Mouse (Mus musculus): ENCODE measurements at regions not wholly inside any gene's neighbourhood (a gene's known extent, or its start where the extent isn't known, plus 50 kb on each side); places are given as distances from the start of the nearest gene placed in this dataset.

DNA sequence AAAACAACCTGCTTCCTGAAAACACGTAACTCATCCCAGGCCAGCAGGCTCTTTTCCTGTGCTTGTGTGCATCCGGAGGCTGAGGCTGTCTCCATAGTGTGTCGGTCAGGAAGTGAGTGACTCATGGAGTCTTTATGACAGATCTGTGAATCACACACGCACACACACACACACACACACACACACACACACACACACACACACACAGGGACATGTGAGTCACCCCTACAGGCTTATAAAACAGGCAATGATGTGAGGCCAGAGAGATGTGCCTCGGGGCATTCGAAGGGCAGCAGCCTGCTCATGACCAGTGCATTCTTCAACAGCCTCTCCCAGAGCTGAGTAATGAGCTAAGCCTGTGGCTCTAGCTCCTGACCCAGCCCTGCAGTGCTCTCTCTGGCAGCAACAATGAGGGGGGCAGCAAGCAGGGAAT lies 97.5 kb upstream of the Dlx2 start:
- no peak for DNase-seq

DNA sequence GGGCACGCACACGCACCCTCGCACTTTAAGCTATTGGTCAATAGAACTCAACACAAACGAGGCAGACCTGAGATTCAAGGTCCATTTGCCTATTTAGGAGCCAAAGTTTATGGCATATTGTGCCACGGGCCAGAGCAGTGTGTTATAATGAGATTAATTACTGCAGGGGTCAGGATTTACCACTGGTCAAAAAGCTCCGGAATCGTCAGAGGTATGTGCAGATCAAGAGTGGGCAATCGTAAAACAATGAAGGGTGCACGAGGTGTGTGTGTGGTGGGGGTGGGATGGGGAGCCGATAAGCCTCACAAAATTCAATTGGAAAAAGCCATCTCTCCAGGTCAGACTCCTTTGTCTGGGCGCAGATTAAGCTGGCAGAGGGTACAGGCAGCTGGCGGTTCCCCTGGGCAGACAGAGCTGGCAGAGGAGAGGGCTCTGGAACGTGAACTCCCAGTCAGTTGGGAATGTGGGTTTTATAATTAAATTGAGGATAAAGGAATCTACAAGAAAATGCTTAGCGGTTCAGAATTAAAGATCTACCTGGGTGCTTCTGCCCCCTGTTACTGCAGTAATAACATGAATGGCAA lies 97.4 kb upstream of the Itga6 start:
- DNase-seq: no peak

- no peak for DNase-seq
Measured at GRCm38 (mm10) chr2:71651662-71652061, 93.8 kb upstream of the Itga6 start.

DNA sequence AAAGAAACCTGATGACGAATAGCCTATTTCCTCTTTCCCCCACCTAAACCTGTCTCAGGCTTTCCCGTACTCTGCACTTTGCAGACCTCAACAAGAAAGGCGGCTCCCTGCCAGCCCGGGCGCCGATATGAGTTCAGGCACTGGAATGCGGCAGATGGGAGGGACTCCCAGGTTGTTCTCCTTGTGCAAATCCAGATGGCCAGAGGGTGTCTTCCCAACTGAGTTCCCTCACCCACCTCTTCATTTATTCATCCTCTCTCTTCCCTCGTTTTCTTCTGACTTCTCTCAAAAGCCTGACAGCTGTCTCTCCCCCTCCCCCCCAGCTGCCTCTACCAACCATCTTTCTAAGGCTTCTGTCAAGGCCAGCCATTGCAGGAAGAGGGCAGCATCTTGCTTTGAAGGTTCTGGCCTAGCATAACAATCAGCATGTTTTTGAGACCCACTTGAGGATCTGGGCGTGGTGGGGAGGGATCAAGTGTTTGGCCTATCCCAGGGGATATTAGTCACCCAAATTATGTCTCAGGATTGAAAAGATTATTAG lies 93.1 kb upstream of the Itga6 start:
- DNase-seq: no peak

- no peak for DNase-seq
Measured at GRCm38 (mm10) chr2:71654817-71655503, 90.5 kb upstream of the Itga6 start.

DNA sequence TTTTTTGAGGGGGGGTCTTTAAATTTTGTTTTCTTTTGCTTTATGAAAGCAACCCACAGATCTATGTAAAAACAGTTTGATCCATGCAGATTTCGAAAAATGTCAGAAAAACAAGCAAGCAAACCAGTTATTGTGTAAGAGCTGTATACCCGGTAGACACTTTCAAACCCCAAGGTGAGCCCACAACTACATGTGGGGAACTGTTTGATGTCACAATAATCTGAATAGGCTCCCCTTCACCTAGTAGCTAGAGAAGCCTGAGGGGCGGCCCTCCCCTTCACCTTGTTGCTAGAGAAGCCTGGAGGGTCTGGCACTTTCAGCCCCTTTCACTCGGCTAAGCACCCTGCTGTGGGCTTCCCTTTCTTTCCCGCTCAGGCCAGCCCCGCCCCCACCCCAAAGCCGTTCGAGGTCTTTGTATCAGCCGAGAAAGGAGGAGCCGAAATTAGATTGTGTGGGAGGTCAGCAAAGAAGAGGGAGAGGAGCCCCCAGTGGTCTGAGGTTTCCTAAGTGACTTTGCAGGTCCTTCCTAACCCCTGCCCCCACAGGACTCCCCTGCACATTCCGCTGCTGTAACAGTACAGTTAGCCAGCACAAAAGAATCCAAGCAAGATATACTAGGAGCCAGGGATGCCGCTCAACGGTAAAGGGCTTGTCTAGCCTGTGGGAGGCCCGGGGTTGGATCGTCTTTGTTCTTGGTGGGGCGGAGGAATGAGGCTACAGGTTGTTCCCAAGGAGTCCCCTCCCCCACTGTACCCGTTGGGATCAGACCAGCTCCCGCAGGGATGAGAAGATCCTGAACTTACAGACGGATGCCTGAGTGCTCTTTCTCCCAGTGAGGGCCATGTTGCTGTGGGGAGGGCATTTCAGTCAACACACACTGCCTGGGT lies 89.7 kb upstream of the Itga6 start:
- peak in 1 of 2 experiments; percentile 9 for DNase-seq

GRCm38 (mm10) chr2:71656611-71657244 lies 88.7 kb upstream of the Itga6 start:
- DNase-seq: no peak

DNA sequence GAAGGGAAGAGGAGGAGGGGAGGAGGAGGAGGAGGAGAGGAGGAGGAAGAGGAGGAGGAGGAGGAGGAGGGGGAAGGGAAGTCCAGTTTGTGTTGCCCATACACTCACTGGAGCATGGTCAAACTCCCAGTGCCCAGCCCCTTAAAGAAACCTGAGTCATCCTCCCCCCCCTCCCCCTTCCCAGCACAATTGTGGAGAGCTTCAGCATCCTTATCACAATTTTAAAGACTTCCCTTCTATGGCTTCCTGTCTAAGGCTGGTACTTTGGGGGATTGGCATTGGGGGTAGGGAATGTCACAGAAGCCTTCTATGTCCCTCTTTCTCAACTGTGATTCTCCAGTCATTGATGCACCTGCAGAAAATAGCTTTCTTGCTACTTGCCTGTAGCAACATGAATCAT lies 84.0 kb upstream of the Itga6 start:
- no peak for DNase-seq

DNA sequence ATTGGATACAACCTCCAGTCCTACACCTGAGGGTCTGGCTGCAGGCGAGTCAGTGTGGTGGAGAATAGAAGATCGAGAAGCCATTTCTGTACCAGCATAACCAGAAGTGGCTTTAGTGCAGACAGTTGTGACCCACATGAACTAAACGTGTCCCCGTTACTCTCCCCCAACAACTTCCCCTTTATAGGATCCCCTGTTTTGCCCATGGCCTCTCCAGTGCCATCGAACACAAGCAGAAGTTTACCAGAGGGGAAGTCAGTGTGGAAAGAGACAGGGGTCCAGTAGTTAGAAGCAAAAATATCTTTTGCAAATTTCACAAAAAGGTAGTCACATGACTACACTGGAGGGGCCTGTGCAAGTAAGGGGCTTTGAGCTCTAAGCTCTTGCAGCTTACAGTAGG lies 83.4 kb upstream of the Itga6 start:
- DNase-seq: no peak

DNA sequence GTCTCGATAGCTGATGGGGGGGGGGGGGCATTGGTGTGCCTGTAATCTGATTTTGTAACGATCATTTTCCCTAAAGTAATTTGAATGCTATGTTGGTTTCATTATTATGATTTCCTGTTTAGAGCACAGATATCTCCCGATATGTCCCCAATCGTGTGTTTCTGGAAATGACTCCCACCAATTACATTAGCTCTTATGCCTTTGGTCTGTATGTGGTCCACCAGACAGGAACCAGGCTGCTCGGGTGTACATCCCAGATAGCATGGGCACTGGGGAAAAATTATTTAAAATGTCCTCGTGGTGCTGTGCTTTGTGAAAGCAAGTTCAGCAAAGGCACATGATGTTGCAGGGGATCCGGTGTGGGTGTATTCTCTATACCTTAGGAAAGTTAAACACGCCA lies 82.0 kb upstream of the Itga6 start:
- no peak for DNase-seq

- DNase-seq: no peak
Measured at GRCm38 (mm10) chr2:71666927-71667326, 78.5 kb upstream of the Itga6 start.

- no peak for DNase-seq
Measured at GRCm38 (mm10) chr2:71667746-71668145, 77.7 kb upstream of the Itga6 start.

DNA sequence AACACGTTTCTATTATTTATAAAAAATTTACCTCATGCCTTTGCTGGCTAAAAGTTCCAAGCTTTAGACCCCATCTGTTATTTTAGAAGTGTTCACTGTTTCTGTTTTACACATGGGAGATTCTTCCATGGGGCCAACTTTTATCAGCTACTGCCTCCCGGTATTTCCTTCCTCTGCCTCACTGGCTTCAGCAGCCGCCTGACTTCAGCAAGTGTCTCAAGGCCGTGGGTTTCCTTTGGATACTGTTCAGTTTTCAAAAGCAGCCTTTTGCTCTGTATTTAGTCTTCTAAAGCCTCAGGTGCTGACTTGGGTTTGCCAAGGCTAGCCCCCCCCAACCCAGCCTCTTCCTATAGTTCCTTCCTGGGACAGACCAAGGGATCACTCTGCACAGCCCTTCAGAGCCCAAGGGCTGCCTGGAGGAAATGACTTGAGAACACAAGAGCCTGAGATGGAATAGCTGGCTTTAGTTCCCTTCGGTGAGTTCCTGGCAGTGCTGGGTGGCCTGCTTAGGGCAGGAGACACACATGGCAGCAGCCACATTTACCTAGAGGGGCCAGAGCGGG lies 75.1 kb upstream of the Itga6 start:
- no peak for DNase-seq

DNA sequence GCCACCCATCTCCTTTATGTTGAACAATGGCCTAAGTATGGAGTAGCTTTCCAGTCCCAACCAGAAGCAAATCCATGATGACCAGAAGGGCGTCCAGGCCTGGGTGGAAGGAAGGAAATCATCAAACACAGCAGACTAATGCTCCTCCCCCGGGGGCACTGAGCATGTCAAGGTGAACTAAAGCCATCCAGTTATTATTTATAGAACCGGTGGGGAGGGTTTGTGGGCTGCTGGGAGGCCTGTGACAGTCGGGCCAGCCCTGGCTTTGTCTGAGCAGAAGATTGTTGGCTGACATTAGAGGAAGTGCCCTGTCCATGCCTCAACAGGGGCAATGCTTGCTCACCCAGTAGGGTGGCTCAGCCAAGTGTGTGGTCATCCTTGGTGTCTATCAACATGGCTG lies 74.5 kb upstream of the Itga6 start:
- no peak for DNase-seq

GRCm38 (mm10) chr2:71673087-71673920 lies 72.1 kb upstream of the Itga6 start:
- no peak for DNase-seq

DNA sequence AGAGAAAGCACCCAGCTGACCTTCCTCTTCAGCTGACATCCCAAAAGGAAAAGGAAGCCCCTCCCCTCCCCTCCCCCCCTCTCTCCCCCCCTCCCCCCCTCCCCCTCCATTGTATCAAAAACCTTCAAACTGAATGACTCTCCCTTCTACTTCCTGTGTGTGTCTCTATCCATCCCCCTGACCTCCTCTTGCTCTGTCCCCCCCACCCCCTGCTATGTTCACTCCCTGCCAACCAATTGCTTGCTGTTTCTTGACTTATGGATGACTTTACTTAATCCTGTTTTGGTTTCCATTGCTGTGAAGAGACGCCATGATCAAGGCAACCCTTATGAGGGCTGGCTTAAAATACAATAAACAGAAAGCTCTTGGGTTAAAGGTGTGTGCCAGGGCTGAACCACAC lies 64.7 kb upstream of the Itga6 start:
- DNase-seq: no peak

- DNase-seq: no peak
Measured at GRCm38 (mm10) chr2:71681148-71681547, 64.3 kb upstream of the Itga6 start.

DNA sequence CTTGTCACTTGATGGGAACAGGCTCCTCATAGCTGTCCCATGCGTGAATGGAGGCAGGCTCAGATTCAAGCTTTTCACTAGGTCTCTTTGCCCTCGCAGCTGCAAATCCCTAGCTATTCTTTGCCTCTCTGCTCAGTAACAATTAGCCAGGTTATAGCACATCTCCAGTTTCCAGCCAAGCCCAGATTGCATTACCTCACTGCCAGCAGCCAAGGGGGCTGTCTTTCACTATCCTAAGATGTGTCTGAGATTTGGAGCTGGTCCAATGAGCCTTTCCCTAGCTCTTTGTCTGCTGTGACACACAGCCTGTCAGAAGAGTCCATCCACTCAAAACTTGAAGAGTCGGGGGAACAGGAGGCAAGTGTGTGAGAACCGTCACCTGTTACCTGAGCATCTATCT lies 62.0 kb upstream of the Itga6 start:
- DNase-seq: no peak

GRCm38 (mm10) chr2:71685239-71685638 lies 60.2 kb upstream of the Itga6 start:
- DNase-seq: no peak

DNA sequence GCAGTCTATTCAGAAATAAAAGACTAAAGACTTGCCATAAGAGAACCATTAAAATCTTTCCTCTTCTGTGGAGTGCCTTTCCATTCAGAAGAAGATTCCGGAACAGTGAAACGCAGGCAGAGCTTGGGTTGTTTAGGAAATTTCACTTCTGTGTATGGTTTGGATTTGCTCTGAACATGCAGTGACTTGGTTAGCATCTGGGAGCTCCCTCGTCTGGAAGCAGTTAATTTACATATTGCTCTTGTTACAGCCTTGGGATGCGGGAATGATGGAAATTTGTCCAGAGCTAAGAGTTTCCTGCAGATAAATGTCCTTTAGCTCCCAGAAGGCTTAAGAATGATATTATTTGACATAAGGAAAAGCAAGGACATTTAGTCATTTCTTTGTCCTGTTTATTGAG lies 56.4 kb upstream of the Itga6 start:
- DNase-seq: no peak

DNA sequence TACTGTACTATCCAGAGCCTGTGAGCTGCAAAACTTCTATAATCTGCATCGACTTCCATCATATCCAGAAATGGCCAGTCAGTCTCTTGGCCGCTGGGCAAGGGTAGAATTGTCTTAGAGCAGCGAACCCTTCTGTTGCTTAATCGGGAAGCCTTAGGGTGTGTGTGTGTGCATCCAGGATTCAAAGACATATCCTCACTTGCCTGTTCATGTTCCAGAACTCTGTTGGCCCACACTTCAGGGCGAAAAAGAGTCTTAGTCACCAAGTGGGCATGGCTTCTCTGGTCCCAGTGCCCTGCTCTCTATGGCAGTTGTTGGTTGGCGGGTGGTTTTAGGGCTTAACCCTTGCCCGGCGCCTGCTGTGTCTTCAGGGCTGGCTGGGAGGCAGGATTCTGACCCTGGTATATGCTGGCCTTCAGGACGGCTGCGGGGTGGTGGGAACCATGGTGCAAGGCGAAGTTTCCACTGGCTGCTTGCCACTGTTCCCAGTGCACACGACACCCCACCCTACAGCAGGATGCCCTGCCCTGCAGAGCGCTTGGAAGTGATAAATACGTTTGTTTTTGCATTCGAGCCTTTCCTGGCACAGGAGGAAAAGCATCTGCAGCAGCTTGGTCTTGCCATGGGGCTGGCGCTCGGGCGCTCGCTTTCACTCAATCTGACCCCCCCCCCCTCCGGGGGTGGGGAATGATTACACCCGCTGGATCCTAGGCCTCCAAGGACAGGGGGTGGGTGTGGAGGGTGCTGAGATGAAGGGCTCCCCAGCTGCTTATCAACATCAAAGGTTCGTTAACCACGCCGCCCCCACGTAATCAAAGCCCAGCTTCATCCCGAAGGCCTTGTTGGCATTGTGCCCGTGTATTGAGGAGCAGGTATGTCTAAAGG lies 54.9 kb upstream of the Itga6 start:
- no peak for DNase-seq

Measured in B cell, adult 2 months (primary cell).